Mouse (Mus musculus): ENCODE results near the gene Foxj3.

GRCm38 (mm10) chr4:119626876-119627275 lies 90.1 kb downstream of the Foxj3 start:
- no peak for TF ChIP-seq CTCF (IDR thresholded peaks at IDR 0.05; ENCODE audit: low read depth, low read length)
- TF ChIP-seq POLR2A (IDR thresholded peaks at IDR 0.05; ENCODE audit: extremely low read depth, insufficient read depth, low read length) = no peak
